Mouse (Mus musculus): ENCODE results near the gene Itih5. TPM values are rescaled to one million over a fixed set of nuclear protein-coding genes. Genes with fewer than 3 reads are reported as not detected.

Gene Itih5
- 3.5 TPM for polyA plus RNA-seq (2014; fragmentation: Illumina TruSeq; extraction: RNeasy Lipid Tissue Mini Kit (QIAGEN cat#74804); ENCODE audit: low read depth, low replicate concordance)

GRCm38 (mm10) chr2:10153201-10154075, at the start of gene Itih5:
Gene Itih5, plus strand, starts transcription at chr2:10153571.

GRCm38 (mm10) chr2:10131296-10131695, 22.1 kb upstream of the Itih5 start, which contains the start of gene Itih2:
Gene Itih2, minus strand, starts transcription at chr2:10131396.

Other genes starting within 250 kb of the Itih5 start
- 7.6 TPM for gene Taf3, start 105.0 kb upstream of the Itih5 start, polyA plus RNA-seq (2014; fragmentation: Illumina TruSeq; extraction: RNeasy Lipid Tissue Mini Kit (QIAGEN cat#74804); ENCODE audit: low read depth, low replicate concordance)
- 2,486 TPM for gene Atp5c1, start 73.1 kb upstream of the Itih5 start, polyA plus RNA-seq (2014; fragmentation: Illumina TruSeq; extraction: RNeasy Lipid Tissue Mini Kit (QIAGEN cat#74804); ENCODE audit: low read depth, low replicate concordance)
- 16.5 TPM for gene Kin, start 73.0 kb upstream of the Itih5 start, polyA plus RNA-seq (2014; fragmentation: Illumina TruSeq; extraction: RNeasy Lipid Tissue Mini Kit (QIAGEN cat#74804); ENCODE audit: low read depth, low replicate concordance)
- 1.3 TPM for gene Itih2, start 22.2 kb upstream of the Itih5 start, polyA plus RNA-seq (2014; fragmentation: Illumina TruSeq; extraction: RNeasy Lipid Tissue Mini Kit (QIAGEN cat#74804); ENCODE audit: low read depth, low replicate concordance)
- gene Sfmbt2, start 216.9 kb downstream of the Itih5 start, polyA plus RNA-seq (2014; fragmentation: Illumina TruSeq; extraction: RNeasy Lipid Tissue Mini Kit (QIAGEN cat#74804); ENCODE audit: low read depth, low replicate concordance), result 0.08 TPM